Mouse (Mus musculus): ENCODE measurements around the gene Slf2.

The Slf2 gene

GRCm38 (mm10) chr19:44985159-44985988 lies 54.4 kb downstream of the Slf2 start:
- DNase-seq = no peak

GRCm38 (mm10) chr19:44987004-44987403 lies 56.1 kb downstream of the Slf2 start:
- no peak for DNase-seq

DNA sequence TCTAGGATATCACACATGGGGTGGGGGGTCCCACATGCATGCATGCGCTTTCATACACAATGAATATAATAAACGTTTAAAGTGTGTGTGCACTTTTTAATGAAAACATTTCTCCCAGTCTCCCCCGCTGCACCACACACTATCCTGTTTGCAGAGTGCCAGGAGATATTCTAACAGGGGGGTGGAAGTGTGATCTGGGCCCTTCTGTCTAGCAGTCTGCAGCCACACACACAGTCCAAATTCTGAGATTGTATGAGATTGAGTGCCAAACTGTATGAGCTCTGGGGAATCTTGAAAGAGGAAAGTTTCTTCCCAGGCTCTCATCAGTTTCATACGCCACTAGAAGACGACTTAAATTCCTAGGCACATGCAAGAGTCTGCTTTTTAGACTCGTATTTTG lies 56.9 kb downstream of the Slf2 start:
- DNase-seq = peak; percentile 79

- DNase-seq = no peak
These were observed 57.4 kb downstream of the Slf2 start for GRCm38 (mm10) chr19:44988321-44988720.

DNA sequence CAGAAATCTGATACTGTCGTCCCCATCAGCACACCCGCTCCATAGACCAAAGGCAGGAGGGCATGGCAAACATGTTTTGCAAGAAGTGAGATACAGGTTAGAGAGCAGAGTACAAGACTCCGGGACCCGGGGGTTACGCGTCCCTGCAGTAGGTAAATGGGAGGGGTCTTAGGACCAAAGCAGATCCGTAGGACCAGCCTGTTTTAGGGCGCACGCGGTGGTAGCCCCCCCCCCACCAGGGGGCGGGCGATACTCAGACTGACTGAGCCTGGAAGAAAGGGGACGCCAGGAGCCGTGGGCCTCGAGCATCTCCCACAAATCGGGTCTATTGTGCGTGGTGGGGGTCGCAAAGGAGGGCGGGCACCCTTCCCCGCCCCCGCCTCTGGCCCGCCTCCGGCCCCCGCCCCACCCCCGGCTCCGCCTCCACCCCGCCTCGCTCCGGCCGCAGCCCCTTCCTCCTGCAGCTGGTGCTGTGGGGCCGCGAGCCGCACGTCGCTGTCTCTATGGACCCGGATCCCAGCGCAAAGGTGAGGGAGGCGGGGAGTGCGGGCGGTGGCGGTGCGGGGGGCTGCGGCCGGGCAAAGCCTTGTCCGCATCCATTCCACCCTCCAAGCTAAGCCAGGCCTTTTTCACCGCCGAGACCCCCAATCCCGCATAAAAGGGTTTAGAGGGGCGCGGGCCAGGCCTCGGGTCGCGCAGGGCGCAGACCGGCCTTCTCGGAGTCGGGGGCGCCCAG lies 58.0 kb downstream of the Slf2 start, which contains the start of gene Sema4g:
Gene Sema4g (plus strand): TSS at position 271 of the 736 bp plus-strand sequence.
- DNase-seq = no peak

DNA sequence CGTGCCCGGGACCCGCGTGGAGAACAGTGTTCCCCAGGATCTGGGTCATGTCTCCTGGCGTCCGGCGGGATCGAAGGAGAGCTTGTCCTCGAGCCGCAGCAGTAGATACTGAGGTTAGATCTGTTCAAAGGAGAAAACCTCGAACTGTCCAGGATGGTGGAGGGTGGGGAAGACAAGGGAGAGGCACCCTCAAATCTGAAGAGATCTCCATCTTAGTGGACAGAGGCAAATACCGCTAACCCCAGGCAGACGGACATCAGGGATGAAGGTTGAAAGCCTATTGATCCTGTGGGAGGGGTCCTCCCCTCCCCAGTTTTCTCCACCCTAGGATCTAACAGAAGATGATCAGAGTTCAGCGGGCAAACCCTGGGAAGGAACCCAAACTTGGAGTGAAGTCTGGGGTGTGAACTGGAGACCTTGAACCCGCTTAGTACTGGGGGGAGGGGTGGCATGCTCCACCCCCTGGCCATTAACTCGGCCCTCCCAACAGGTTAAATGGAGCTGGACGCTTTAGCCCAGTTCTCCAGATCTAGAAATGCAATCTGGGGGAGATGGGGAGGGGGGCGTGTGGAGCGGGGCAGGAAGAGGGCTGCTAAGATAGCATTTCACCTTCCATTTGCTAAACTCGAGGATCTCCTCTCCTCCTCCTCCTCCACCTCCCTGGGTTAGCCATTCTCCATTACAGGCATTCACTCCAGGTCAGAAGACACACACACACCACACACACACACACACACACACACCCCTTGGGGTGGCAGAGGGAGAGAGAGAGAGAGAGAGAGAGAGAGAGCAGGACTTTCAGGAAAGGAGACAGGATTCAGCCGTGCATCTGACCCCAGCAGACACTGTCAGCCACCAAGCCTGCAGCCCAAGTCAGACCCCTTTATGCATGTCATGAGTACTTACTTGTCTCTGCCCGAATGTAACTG lies 58.9 kb downstream of the Slf2 start:
- no peak for DNase-seq

DNA sequence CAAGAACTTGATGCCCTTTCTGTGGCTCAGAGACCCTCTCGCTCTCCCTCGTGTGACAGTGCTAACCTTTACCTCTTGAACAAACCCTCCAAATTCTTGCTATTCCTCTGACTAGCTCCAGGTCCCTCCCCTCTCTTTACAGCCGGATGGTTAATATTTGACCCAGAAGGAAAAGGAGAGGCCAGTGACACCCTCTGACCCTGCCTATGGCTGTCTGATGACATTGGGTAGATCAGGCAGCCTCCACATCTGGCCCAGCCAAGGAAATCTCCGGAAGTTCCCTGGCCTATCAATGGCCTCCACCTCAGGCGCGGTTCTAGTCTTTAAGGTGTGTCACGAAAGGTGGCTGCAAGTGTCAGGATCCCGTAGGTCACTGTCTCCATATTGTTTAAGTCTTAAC lies 60.1 kb downstream of the Slf2 start:
- no peak for DNase-seq

- DNase-seq = no peak
These were observed 61.3 kb downstream of the Slf2 start for GRCm38 (mm10) chr19:44992246-44992645.

GRCm38 (mm10) chr19:44992712-44993111 lies 61.8 kb downstream of the Slf2 start:
- DNase-seq = no peak

DNA sequence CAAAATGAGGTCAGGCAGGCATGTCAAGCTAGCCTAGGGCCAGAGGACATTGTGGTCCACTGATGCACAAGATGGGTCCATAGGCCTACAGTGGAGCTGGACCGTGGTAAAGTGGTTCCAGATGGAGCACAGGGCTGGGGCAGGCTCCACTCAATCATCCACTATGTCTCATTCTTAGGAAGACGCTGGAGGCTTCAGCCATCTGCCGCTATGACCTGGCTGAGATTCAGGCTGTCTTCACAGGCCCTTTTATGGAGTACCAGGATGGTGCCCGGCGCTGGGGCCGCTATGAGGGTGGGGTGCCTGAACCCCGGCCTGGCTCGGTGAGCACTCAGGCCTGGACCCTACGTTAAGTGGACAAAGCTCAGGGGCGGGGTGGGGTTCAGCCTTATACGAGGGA lies 66.8 kb downstream of the Slf2 start:
- no peak for DNase-seq

DNA sequence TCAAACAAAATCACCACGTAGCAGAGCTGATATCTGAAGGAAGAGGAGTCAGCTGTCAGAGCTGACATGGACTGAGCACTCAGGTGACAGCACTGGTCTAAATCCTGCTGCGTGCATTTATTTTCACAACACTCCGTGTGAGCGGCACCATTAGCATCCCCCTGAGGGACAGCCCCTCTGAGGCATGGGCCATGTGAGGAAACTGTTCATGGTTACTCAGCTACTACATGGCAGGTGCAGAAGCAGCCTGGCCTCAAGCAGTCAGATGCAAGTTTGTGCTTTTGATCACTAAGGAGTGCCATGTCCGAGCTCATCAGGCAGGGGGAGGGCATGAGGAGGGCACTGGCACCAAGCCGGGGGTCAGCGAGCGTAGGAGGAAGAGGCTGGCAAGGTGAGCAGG lies 68.7 kb downstream of the Slf2 start:
- DNase-seq = no peak

DNA sequence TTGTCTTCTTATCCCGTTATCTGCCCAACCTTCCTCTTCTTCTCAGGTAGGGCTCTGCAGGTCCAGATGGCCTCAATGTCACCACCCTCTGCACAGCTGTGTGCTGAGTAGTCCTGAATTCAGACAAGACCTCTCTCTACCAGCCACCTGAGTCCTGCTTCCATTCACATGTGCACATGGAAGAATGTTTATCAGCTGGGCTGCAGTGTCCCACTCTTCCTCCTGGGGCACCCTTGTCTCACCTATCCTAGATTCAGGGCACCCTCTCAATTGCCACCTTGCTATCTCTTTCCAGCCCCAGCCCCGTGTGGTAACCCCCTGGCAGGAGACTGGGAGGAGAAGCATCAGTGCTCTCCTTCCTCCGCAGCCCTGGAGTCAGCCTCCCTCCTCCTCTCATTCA lies 71.3 kb downstream of the Slf2 start:
- no peak for DNase-seq

- DNase-seq = no peak
These were observed 73.0 kb downstream of the Slf2 start for GRCm38 (mm10) chr19:45003740-45004516.

DNA sequence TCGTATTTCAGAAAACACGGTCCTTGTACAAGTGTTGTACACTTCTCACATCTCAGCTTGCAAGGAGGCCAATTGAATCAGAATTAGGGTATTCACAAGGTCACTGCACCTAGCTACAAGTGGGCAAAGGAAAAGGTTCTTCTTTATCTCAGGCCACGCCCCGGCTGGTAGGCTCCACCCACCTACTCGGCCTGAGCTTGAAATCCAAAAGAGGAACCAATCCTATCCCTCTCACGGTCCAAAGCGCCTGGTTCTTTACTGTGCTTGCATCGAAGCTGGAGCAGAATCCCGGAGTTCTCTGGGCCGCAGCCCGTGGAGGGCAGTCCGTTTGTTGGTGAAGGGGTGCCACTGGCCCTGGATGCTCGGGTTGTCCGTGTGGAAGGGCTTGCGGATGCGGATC lies 74.5 kb downstream of the Slf2 start, which contains the start of gene Twnk:
Gene Twnk (plus strand): TSS at position 220 of the 400 bp plus-strand sequence.
- DNase-seq = no peak

- DNase-seq = peak; percentile 97
These were observed 75.2 kb downstream of the Slf2 start, which contains the start of gene Mrpl43 for GRCm38 (mm10) chr19:45005957-45006712. Mrpl43 (minus strand) TSS chr19:45006442.

DNA sequence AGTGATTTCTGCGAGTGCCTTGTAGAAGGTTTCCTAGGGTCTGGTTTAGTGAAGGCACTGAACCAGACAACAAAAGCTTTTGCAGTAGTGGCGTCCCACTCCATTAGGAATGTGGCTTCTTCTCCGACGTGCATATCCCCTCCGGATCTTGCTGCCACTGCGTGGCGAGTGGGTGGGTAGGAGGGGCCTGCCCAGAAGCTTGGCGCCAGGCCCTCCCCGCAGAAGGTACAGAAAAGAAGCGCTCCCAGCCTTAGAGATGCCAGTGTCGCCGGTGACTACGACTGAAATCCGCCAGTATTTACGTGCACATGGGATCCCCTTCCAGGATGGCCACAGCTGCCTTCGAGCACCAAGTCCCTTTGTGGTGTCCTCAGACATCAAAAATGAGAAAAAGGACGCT lies 76.1 kb downstream of the Slf2 start:
- no peak for DNase-seq

DNA sequence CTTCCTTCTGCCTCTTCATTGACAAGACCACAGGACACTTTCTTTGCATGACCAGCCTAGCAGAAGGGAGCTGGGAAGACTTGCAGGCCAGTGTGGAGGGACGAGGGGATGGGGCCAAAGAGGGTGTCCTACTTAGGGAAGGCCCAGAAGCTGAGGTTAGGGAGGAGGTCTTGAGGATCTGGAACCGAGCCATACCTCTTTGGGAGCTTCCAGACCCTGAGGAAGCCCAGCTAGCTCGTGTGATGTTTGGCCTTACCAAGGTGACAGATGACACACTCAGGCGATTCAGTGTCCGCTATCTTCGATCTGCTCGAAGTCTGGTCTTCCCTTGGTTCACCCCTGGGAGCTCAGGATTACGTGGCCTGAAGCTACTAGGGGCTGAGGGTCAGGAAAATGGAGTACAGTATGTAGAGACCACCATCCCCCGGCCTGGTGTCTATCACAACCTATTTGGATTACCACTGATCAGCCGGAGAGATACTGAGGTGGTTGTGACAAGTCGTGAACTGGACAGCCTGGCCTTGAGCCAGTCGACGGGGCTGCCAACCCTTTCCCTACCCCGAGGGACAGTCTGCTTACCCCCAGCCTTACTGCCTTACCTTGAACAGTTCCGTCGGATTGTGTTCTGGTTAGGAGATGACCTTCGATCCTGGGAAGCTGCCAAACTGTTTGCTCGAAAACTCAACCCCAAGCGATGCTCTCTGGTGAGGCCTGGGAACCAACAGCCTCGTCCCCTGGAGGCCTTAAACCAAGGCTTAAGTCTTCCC lies 76.7 kb downstream of the Slf2 start:
- DNase-seq = no peak

DNA sequence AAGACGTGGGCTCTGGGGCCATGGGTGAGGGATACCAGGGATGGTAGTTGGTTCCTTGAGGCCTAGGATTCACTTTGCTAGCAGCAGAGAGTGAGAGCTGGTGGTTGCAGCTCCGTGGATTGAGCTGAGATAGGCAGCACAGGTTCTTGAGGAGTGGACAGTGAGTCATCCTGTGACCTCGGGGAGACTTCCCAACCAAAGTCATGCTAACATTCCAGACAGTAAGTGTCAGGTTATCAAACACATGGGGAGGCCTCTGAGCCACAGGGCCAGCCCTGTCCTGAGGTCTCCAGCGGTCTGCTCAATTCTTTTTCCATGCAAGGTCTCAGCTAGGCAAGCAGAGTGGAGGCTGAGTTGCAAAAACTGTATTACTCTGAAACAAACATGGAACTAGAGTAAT lies 79.7 kb downstream of the Slf2 start:
- no peak for DNase-seq

DNA sequence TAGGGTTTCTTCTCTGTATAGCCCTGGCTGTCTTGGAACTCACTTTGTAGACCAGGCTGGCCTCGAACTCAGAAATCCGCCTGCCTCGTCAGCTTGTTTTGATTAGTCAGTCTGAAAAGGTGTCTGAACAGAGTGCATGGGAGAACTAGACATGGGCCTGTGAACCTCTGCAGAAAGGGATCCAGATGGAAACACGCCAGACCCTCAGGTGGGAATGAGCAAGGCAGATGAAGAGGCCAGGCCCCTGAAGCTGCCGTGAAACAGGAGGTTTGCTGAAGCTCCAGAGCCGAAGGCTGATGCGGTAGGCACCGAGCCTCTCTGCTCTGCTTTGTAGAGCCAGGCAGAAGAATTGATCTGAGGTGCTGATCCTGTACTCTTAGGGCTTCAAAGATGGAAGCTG lies 81.3 kb downstream of the Slf2 start:
- DNase-seq = no peak

- DNase-seq = no peak
These were observed 81.7 kb downstream of the Slf2 start for GRCm38 (mm10) chr19:45012636-45013035.
